Mouse (Mus musculus): ENCODE data around the gene Lpp.

DNA sequence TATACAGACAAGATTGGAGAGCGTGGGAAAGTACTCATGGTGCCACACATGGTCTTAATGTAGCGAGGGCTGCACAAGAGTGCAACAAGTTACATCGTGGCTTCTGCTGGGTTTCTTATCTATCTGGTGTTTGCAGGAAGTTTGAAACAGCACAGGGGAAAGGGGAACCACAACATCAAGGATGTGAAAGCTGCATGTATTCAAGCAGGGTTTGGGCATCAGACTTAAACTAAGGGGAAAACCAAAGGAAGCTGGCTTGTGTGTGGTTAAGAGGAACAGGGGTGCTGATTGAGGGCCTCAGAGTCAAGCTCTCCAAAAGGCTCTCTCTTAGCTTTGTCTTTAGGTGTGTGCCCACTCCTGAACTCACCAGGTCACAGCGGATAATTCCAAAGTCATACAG is 433.1 kb downstream of the Lpp start:
- no peak for TF ChIP-seq CTCF (IDR thresholded peaks at IDR 0.05; ENCODE audit: borderline replicate concordance, control insufficient read depth, extremely low read depth, insufficient read depth, low read length, poor library complexity)
- no peak for TF ChIP-seq POLR2A (IDR thresholded peaks at IDR 0.05; ENCODE audit: control insufficient read depth, extremely low read depth, insufficient read depth, low read length, poor library complexity)

Data from thymus, adult 2 months (tissue).